Mouse (Mus musculus): ENCODE results near the gene Col6a4.

The Col6a4 gene

GRCm38 (mm10) chr9:106096683-106097082 is at the start of gene Col6a4:
Gene Col6a4, minus strand, starts transcription at chr9:106096783.
- no peak for DNase-seq (ENCODE audit: low spot score in 2 of 2)

GRCm38 (mm10) chr9:106145582-106145981 is 49.0 kb upstream of the Col6a4 start:
- DNase-seq (ENCODE audit: low spot score in 2 of 2) = no peak

- DNase-seq (ENCODE audit: low spot score in 2 of 2) = no peak
These were observed 47.6 kb upstream of the Col6a4 start for GRCm38 (mm10) chr9:106144176-106144575.

- DNase-seq (ENCODE audit: low spot score in 2 of 2) = no peak
These were observed 45.4 kb upstream of the Col6a4 start for GRCm38 (mm10) chr9:106141955-106142354.

GRCm38 (mm10) chr9:106139763-106140162 is 43.2 kb upstream of the Col6a4 start:
- no peak for DNase-seq (ENCODE audit: low spot score in 2 of 2)

- DNase-seq (ENCODE audit: low spot score in 2 of 2) = no peak
These were observed 41.2 kb upstream of the Col6a4 start for GRCm38 (mm10) chr9:106137671-106138216.

GRCm38 (mm10) chr9:106130250-106130649 is 33.7 kb upstream of the Col6a4 start:
- no peak for DNase-seq (ENCODE audit: low spot score in 2 of 2)

GRCm38 (mm10) chr9:106129072-106129471 is 32.5 kb upstream of the Col6a4 start:
- DNase-seq (ENCODE audit: low spot score in 2 of 2) = no peak

GRCm38 (mm10) chr9:106126786-106127251 is 30.2 kb upstream of the Col6a4 start:
- peak in 1 of 2 experiments; percentile 44 for DNase-seq (ENCODE audit: low spot score in 2 of 2)

- DNase-seq (ENCODE audit: low spot score in 2 of 2) = no peak
These were observed 27.0 kb upstream of the Col6a4 start for GRCm38 (mm10) chr9:106123599-106123998.

GRCm38 (mm10) chr9:106119075-106119474 is 22.5 kb upstream of the Col6a4 start:
- no peak for DNase-seq (ENCODE audit: low spot score in 2 of 2)

- no peak for DNase-seq (ENCODE audit: low spot score in 2 of 2)
These were observed 19.3 kb upstream of the Col6a4 start for GRCm38 (mm10) chr9:106115801-106116424.

GRCm38 (mm10) chr9:106112770-106113423 is 16.3 kb upstream of the Col6a4 start:
- DNase-seq (ENCODE audit: low spot score in 2 of 2) = peak; percentile 64 to 81

- DNase-seq (ENCODE audit: low spot score in 2 of 2) = no peak
These were observed 9.7 kb upstream of the Col6a4 start for GRCm38 (mm10) chr9:106106241-106106640.

GRCm38 (mm10) chr9:106104401-106104800 is 7.8 kb upstream of the Col6a4 start:
- no peak for DNase-seq (ENCODE audit: low spot score in 2 of 2)

- no peak for DNase-seq (ENCODE audit: low spot score in 2 of 2)
These were observed 4.6 kb upstream of the Col6a4 start for GRCm38 (mm10) chr9:106101166-106101565.

GRCm38 (mm10) chr9:106100262-106100661 is 3.7 kb upstream of the Col6a4 start:
- DNase-seq (ENCODE audit: low spot score in 2 of 2) = peak in 1 of 2 experiments; percentile 11

GRCm38 (mm10) chr9:106099379-106100021 is 2.9 kb upstream of the Col6a4 start:
- DNase-seq (ENCODE audit: low spot score in 2 of 2) = no peak

- DNase-seq (ENCODE audit: low spot score in 2 of 2) = no peak
These were observed 15.1 kb downstream of the Col6a4 start for GRCm38 (mm10) chr9:106081528-106081927.

GRCm38 (mm10) chr9:106080261-106081033 is 16.1 kb downstream of the Col6a4 start:
- no peak for DNase-seq (ENCODE audit: low spot score in 2 of 2)

- DNase-seq (ENCODE audit: low spot score in 2 of 2) = no peak
These were observed 18.6 kb downstream of the Col6a4 start for GRCm38 (mm10) chr9:106077953-106078352.

- DNase-seq (ENCODE audit: low spot score in 2 of 2) = no peak
These were observed 20.3 kb downstream of the Col6a4 start for GRCm38 (mm10) chr9:106076234-106076633.
